Mouse (Mus musculus) brain, embryonic 14.5 days (tissue): ENCODE results near the gene Fgf15.

Source experiments
- CTCF ChIP-seq: fragments of 200-500 bp; IDR thresholded peaks from 2 replicates; pipeline ENCODE4 v1.5.1; 2012; ENCODE audit warnings: inconsistent platforms, mild to moderate bottlenecking, moderate library complexity, borderline replicate concordance; ENCODE audit not compliant: insufficient read depth, insufficient read length; ENCODE audit errors: extremely low read depth
- POLR2A ChIP-seq: fragments of 200-500 bp; IDR thresholded peaks from 2 replicates; pipeline ENCODE4 v1.6.1; 2012; ENCODE audit warnings: mild to moderate bottlenecking, inconsistent platforms, borderline replicate concordance; ENCODE audit not compliant: poor library complexity, insufficient read depth, insufficient read length, severe bottlenecking; ENCODE audit errors: extremely low read depth

DNA sequence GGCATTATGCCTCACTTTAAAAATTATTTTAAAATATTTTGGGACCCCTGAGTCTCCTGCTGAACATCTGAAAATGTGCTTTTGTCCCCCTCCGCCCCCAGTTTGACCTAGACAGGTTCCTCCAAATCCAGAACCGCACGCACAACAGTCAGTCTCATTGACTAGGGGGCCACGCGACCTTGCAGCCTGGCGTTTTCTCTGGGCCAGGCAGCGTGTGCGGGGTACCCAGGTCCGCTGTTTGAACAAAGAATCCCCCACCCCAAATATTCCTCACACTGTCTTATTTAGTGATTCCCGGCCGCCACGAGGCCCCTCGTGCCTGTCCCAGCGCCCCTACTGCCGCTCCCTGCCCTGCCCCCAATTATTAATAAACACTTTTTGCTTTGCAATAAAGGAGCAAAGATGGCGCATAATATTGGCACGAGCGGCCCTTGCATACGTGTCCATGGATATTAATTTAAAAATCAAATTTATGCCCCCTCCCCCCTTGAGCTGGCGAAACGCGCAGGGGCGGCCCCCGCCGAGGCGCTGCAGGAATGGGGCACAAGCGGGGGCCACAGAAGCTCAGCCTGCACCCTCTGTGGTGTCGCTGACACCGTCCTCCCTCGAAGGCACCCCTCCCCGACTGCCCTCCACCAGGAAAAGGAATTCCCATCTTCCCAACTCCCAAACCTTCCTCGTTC, 42.5 kb downstream of the Fgf15 start:
- TF ChIP-seq POLR2A, result no peak
- no peak for TF ChIP-seq CTCF
